Mouse (Mus musculus) lung, adult 2 months (tissue): ENCODE measurements around the gene Klk5.

ENCODE experiments used
- CTCF ChIP-seq: fragments of 200-500 bp; IDR thresholded peaks from 2 replicates; pipeline ENCODE4 v1.5.1; 2011; ENCODE audit warnings: mild to moderate bottlenecking, low read length, control low read depth; ENCODE audit not compliant: insufficient read depth
- POLR2A ChIP-seq: fragments of 200-500 bp; IDR thresholded peaks from 2 replicates; pipeline ENCODE4 v1.6.1; 2011; ENCODE audit warnings: low read depth, mild to moderate bottlenecking, control low read depth, low read length, borderline replicate concordance; ENCODE audit errors: extremely low read depth

DNA sequence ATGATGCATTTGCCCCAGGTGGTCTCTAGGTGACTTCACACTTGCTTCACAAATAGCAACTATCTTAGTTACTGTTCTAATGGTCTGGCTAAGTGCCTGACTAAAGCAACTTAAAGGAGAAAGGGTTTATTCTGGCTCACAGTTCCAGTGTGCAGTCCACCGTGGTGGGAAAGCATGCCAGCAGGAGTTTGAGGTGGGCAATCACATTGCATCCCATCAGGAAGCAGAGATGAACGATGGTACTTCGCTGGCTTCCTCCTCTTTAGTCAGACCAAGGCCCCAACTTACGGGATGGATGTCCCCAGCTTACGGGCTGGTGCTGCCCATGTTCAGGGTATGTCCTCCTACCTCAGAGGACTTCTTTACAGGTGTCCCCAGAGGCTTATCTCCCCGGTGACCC lies 9.8 kb downstream of the Klk5 start:
- no peak for TF ChIP-seq CTCF
- no peak for TF ChIP-seq POLR2A
